Mouse (Mus musculus) myocyte (in vitro differentiated cells): ENCODE results near the gene Ccdc40.

ENCODE experiments used
- E2F4 ChIP-seq: IDR thresholded peaks from one replicate; pipeline ENCODE4 v1.6.1; 2011; ENCODE audit warnings: mild to moderate bottlenecking, control low read depth, moderate library complexity; ENCODE audit not compliant: insufficient read depth
- MYOD1 ChIP-seq, 3 experiments: IDR thresholded peaks; one replicate each; pipeline ENCODE4 v1.6.1; 2011; ENCODE audit warnings: control low read depth in 2 of 3, low read depth in 2 of 3, mild to moderate bottlenecking in 2 of 3, moderate library complexity in 1 of 3; ENCODE audit not compliant: insufficient read length in 2 of 3, control insufficient read depth in 1 of 3
- MYOG ChIP-seq, 3 experiments: IDR thresholded peaks; one replicate each; pipeline ENCODE4 v1.6.1; 2011; ENCODE audit warnings: control low read depth in 2 of 3, low read depth in 2 of 3, mild to moderate bottlenecking in 2 of 3; ENCODE audit not compliant: insufficient read length in 2 of 3, control insufficient read depth in 1 of 3, insufficient read depth in 1 of 3
- POLR2A ChIP-seq: IDR thresholded peaks from one replicate; pipeline ENCODE4 v1.6.1; 2011; ENCODE audit warnings: low read depth, mild to moderate bottlenecking, control low read depth, moderate library complexity; ENCODE audit not compliant: insufficient read length

GRCm38 (mm10) chr11:119215038-119215904 is 13.1 kb upstream of the Ccdc40 start:
- no peak for TF ChIP-seq E2F4
- peak in 2 of 3 experiments; percentile 73 to 82 for TF ChIP-seq MYOD1 (IDR thresholded peaks at IDR 0.05; ENCODE audit: control insufficient read depth in 1 of 3, insufficient read length in 2 of 3, low read depth in 2 of 3)
- TF ChIP-seq MYOG (IDR thresholded peaks at IDR 0.05; ENCODE audit: control insufficient read depth in 1 of 3, insufficient read depth in 1 of 3, insufficient read length in 2 of 3, low read depth in 2 of 3): peak; percentile 38 to 90 (median 43)
- TF ChIP-seq POLR2A: peak; percentile 10
